Mouse (Mus musculus) MEL (cell line): ENCODE measurements around the gene Trmt2a.

Source experiments
- BHLHE40 ChIP-seq: IDR thresholded peaks from 2 replicates; pipeline ENCODE4 v1.6.1; 2012; ENCODE audit warnings: low read depth, mild to moderate bottlenecking, inconsistent platforms, low read length, improper control_type of control experiment, borderline replicate concordance
- CHD1 ChIP-seq: IDR thresholded peaks from 2 replicates; pipeline ENCODE4 v1.6.1; 2012; ENCODE audit warnings: low read depth, mild to moderate bottlenecking, inconsistent platforms, low read length, improper control_type of control experiment
- CTCF ChIP-seq, 3 experiments: IDR thresholded peaks in 2 of 3; conservative IDR thresholded peaks in 1 of 3; 2 replicates each; pipeline ENCODE4 v1.5.1; 2011 to 2012; ENCODE audit warnings: low read length in 3 of 3, low read depth in 2 of 3, mild to moderate bottlenecking in 2 of 3, improper control_type of control experiment in 1 of 3, inconsistent platforms in 1 of 3, mixed read lengths in 1 of 3, moderate library complexity in 1 of 3; ENCODE audit not compliant: control insufficient read depth in 1 of 3, insufficient read depth in 1 of 3, poor library complexity in 1 of 3, severe bottlenecking in 1 of 3
- ETS1 ChIP-seq: IDR thresholded peaks from 2 replicates; pipeline ENCODE4 v1.6.1; 2012; ENCODE audit warnings: low read depth, mild to moderate bottlenecking, inconsistent platforms, low read length, improper control_type of control experiment, moderate library complexity
- GABPA ChIP-seq: IDR thresholded peaks from 2 replicates; pipeline ENCODE4 v1.6.1; 2012; ENCODE audit warnings: low read depth, mild to moderate bottlenecking, inconsistent platforms, low read length, improper control_type of control experiment, moderate library complexity
- GATA1 ChIP-seq: IDR thresholded peaks from 2 replicates; pipeline ENCODE4 v1.6.1; 2011; ENCODE audit warnings: low read depth, low read length, improper control_type of control experiment
- JUND ChIP-seq: IDR thresholded peaks from 2 replicates; pipeline ENCODE4 v1.6.1; 2011; ENCODE audit warnings: low read depth, mild to moderate bottlenecking, improper control_type of control experiment, low read length
- NRF1 ChIP-seq: IDR thresholded peaks from 2 replicates; pipeline ENCODE4 v1.6.1; 2014; ENCODE audit warnings: low read depth, mild to moderate bottlenecking, inconsistent platforms, low read length, improper control_type of control experiment, moderate library complexity; ENCODE audit not compliant: poor library complexity, insufficient read depth, severe bottlenecking
- POLR2A ChIP-seq, 2 experiments: IDR thresholded peaks; 2 replicates each; pipeline ENCODE4 v1.6.1; 2011 to 2012; ENCODE audit warnings: low read length in 2 of 2, mild to moderate bottlenecking in 2 of 2, control low read depth in 1 of 2, improper control_type of control experiment in 1 of 2, low read depth in 1 of 2, moderate library complexity in 1 of 2; ENCODE audit not compliant: control insufficient read depth in 1 of 2, insufficient read depth in 1 of 2, poor library complexity in 1 of 2
- POLR2AphosphoS5 ChIP-seq: IDR thresholded peaks from 2 replicates; pipeline ENCODE4 v1.6.1; 2012; ENCODE audit warnings: low read depth, borderline replicate concordance, mild to moderate bottlenecking, inconsistent platforms, low read length, moderate library complexity, mixed read lengths
- RAD21 ChIP-seq: IDR thresholded peaks from 2 replicates; pipeline ENCODE4 v1.6.1; 2011; ENCODE audit warnings: mild to moderate bottlenecking, low read depth, low read length, improper control_type of control experiment
- USF1 ChIP-seq: IDR thresholded peaks from 2 replicates; pipeline ENCODE4 v1.6.1; 2014; ENCODE audit warnings: low read depth, mild to moderate bottlenecking, inconsistent platforms, low read length, improper control_type of control experiment, moderate library complexity
- ZC3H11A ChIP-seq: IDR thresholded peaks from 2 replicates; pipeline ENCODE4 v1.6.1; 2012; ENCODE audit warnings: low read depth, mild to moderate bottlenecking, inconsistent platforms, low read length, improper control_type of control experiment

GRCm38 (mm10) chr16:18268182-18268581, 19.7 kb downstream of the Trmt2a start:
- TF ChIP-seq RAD21 (no peak), USF1 (no peak), POLR2A (IDR thresholded peaks at IDR 0.05; ENCODE audit: control insufficient read depth in 1 of 2, insufficient read depth in 1 of 2, low read depth in 1 of 2, low read length in 2 of 2, poor library complexity in 1 of 2) (no peak), CTCF (IDR thresholded peaks at IDR 0.05 in 2 of 3, conservative IDR thresholded peaks at IDR 0.05 in 1 of 3; ENCODE audit: control insufficient read depth in 1 of 3, insufficient read depth in 1 of 3, low read depth in 2 of 3, low read length in 3 of 3, poor library complexity in 1 of 3, severe bottlenecking in 1 of 3) (peak in 2 of 3 experiments; percentile 42 to 43; a peak in 4 of 6 replicates), GABPA (no peak), NRF1 (no peak), CHD1 (no peak), ZC3H11A (no peak), POLR2AphosphoS5 (no peak), BHLHE40 (no peak), JUND (no peak), GATA1 (no peak), ETS1 (no peak)
